Mouse (Mus musculus) midbrain, embryonic 11.5 days (tissue): ENCODE data around the gene Fam173a. TPM values are rescaled to one million over a fixed set of nuclear protein-coding genes. Genes with fewer than 3 reads are reported as not detected.
"Not testable (repeated sequence)": the region's sequence is repeated elsewhere in the genome, so short reads cannot be mapped to it uniquely, and the experiment has no call there.

Experiments used
- ATAC-seq: fragments of 200-750 bp; cut with Nextera tagmentation; 2 replicates; pipeline ENCODE4 v1.8.0; 2017; ENCODE audit warnings: moderate TSS enrichment, moderate library complexity; ENCODE audit not compliant: low FRiP score
- DNase-seq: peaks from one replicate; pipeline ENCODE4 v3.0.0; 2015; ENCODE audit warnings: low spot score; ENCODE audit errors: missing footprints
- H3K27ac ChIP-seq: fragments of 300-500 bp; sonication (generic); 2 replicates; pipeline ENCODE4 v1.5.1; 2014; ENCODE audit warnings: low read depth, low read length
- H3K27me3 ChIP-seq: fragments of 300-500 bp; sonication (generic); 2 replicates; pipeline ENCODE4 v1.6.1; 2014; ENCODE audit warnings: mild to moderate bottlenecking, low read length, moderate library complexity, mixed read lengths; ENCODE audit not compliant: control insufficient read depth, insufficient read depth
- H3K36me3 ChIP-seq: fragments of 300-500 bp; sonication (generic); 2 replicates; pipeline ENCODE4 v1.6.1; 2014; ENCODE audit warnings: mild to moderate bottlenecking, low read length, moderate library complexity, mixed read lengths; ENCODE audit not compliant: control insufficient read depth, insufficient read depth
- H3K4me1 ChIP-seq: fragments of 300-500 bp; sonication (generic); 2 replicates; pipeline ENCODE4 v1.6.1; 2014; ENCODE audit warnings: low read length; ENCODE audit not compliant: control insufficient read depth, insufficient read depth
- H3K4me2 ChIP-seq: fragments of 300-500 bp; sonication (generic); 2 replicates; pipeline ENCODE4 v1.6.1; 2014; ENCODE audit warnings: mild to moderate bottlenecking, moderate library complexity
- H3K4me3 ChIP-seq: fragments of 300-500 bp; sonication (generic); 2 replicates; pipeline ENCODE4 v1.5.1; 2014; ENCODE audit warnings: low read depth, low read length
- H3K9ac ChIP-seq: fragments of 300-500 bp; sonication (generic); 2 replicates; pipeline ENCODE4 v1.6.1; 2014; ENCODE audit warnings: low read length
- H3K9me3 ChIP-seq: fragments of 300-500 bp; sonication (generic); 2 replicates; pipeline ENCODE4 v1.6.1; 2016; ENCODE audit warnings: low read length; ENCODE audit not compliant: control insufficient read depth
- WGBS: fragments of 180-500 bp; shearing (Covaris S2); extraction: QIAGEN DNeasy Blood & Tissue Kit; methylation state at CpG from one replicate; pipeline ENCODE4 v1.1.7; 2014; 5-methylcytosine and 5-hydroxymethylcytosine counted together
- polyA plus RNA-seq: library from polyadenylated mRNA; unstranded; fragments of >200 nt; fragmentation: Nextera tagmentation; extraction: Ambion mirVana; gene quantifications from 2 replicates; pipeline ENCODE4 v1.2.1, GENCODE M21; 2014

The Fam173a gene
- polyA plus RNA-seq, 1 experiment from 2014 or later: 69.1 TPM

- Histone ChIP-seq H3K9me3 (no peaks in the 10 kb centered on the region), H3K27ac (peak overlapping the region; percentile 90), H3K36me3 (no peaks in the 10 kb centered on the region), H3K27me3 (peaks cover 2% of the 10 kb centered on the region; the same call in 1 of the 2 replicates), H3K9ac (peak overlapping the region; percentile 89; the same call in 1 of the 2 replicates), H3K4me3 (peak overlapping the region; percentile 83; the same call in 1 of the 2 replicates), H3K4me1 (peaks cover 29% of the 10 kb centered on the region), H3K4me2 (peak overlapping the region; percentile 80)
- 32% methylated on average over 5 of the region's 5 CpGs for whole genome bisulfite sequencing
- ATAC-seq (no peak), DNase-seq (no peak)
Measured at GRCm38 (mm10) chr17:25808028-25808427, 15.3 kb upstream of the Fam173a start.

GRCm38 (mm10) chr17:25807452-25807851 is 14.8 kb upstream of the Fam173a start:
- not testable (repeated sequence) for H3K4me2 ChIP-seq, H3K9ac ChIP-seq, H3K9me3 ChIP-seq, ATAC-seq, H3K27ac ChIP-seq, H3K36me3 ChIP-seq, H3K27me3 ChIP-seq, DNase-seq, H3K4me3 ChIP-seq
- H3K4me1 ChIP-seq: peaks cover 33% of the 10 kb centered on the region
- WGBS: 52% methylated on average over 2 of the region's 2 CpGs

GRCm38 (mm10) chr17:25806507-25806906 is 13.8 kb upstream of the Fam173a start:
- 87% methylated on average over 4 of the region's 4 CpGs for WGBS
- ATAC-seq (no peak), DNase-seq (no peak)
- Histone ChIP-seq H3K9ac (no peak overlapping the region), H3K4me3 (no peak overlapping the region), H3K27me3 (no peaks in the 10 kb centered on the region), H3K9me3 (no peaks in the 10 kb centered on the region), H3K36me3 (no peaks in the 10 kb centered on the region), H3K4me2 (no peak overlapping the region), H3K4me1 (peaks cover 38% of the 10 kb centered on the region), H3K27ac (no peak overlapping the region)

- peaks cover 21% of the 10 kb centered on the region for H3K4me1 ChIP-seq
- no peaks in the 10 kb centered on the region for H3K36me3 ChIP-seq
- H3K4me2 ChIP-seq: peak overlapping the region; percentile 39
- DNase-seq (peak; percentile 98), ATAC-seq (peak; percentile 94)
- H3K4me3 ChIP-seq: no peak overlapping the region; the same call in 1 of the 2 replicates
- WGBS: 11% methylated on average over 10 of the region's 10 CpGs
- H3K27ac ChIP-seq: peak overlapping the region; percentile 88
- H3K27me3 ChIP-seq: no peaks in the 10 kb centered on the region
- H3K9ac ChIP-seq: peak overlapping the region; percentile 36
- no peaks in the 10 kb centered on the region for H3K9me3 ChIP-seq
Measured at GRCm38 (mm10) chr17:25802825-25803517, 10.3 kb upstream of the Fam173a start.

- Histone ChIP-seq H3K4me3 (no peak overlapping the region), H3K9ac (no peak overlapping the region), H3K9me3 (no peaks in the 10 kb centered on the region), H3K27me3 (no peaks in the 10 kb centered on the region), H3K27ac (no peak overlapping the region), H3K36me3 (no peaks in the 10 kb centered on the region), H3K4me1 (peaks cover 30% of the 10 kb centered on the region), H3K4me2 (no peak overlapping the region)
- ATAC-seq (no peak), DNase-seq (peak; percentile 97)
- 8% methylated on average over 6 of the region's 6 CpGs for WGBS
Measured at GRCm38 (mm10) chr17:25801029-25801428, 8.3 kb upstream of the Fam173a start.

GRCm38 (mm10) chr17:25796951-25797369 is 4.3 kb upstream of the Fam173a start, which contains the start of gene Metrn:
Gene Metrn, minus strand, starts transcription at chr17:25797136.
- peak within 1 kb of the TSS; percentile 98 for H3K4me2 ChIP-seq
- ATAC-seq (peak; percentile 76), DNase-seq (peak; percentile 96)
- no peaks in the 10 kb centered on the region for H3K9me3 ChIP-seq
- H3K27ac ChIP-seq: peak within 1 kb of the TSS; percentile 75
- no peaks in the 10 kb centered on the region for H3K27me3 ChIP-seq
- peaks cover 45% of the 10 kb centered on the region for H3K4me1 ChIP-seq
- H3K36me3 ChIP-seq: no peaks in the 10 kb centered on the region
- peak within 1 kb of the TSS; percentile 87 for H3K9ac ChIP-seq
- H3K4me3 ChIP-seq: peak within 1 kb of the TSS; percentile 89
- under 1% methylated on average over 34 of the region's 35 CpGs for WGBS

GRCm38 (mm10) chr17:25796211-25796771 is 3.6 kb upstream of the Fam173a start:
- no peaks in the 10 kb centered on the region for H3K9me3 ChIP-seq
- peak overlapping the region; percentile 87 for H3K9ac ChIP-seq
- no peaks in the 10 kb centered on the region for H3K36me3 ChIP-seq
- peak; percentile 96 for DNase-seq
- under 1% methylated on average over 36 of the region's 37 CpGs for WGBS
- H3K4me3 ChIP-seq: peak overlapping the region; percentile 89
- peaks cover 49% of the 10 kb centered on the region for H3K4me1 ChIP-seq
- no peak for ATAC-seq
- H3K27ac ChIP-seq: peak overlapping the region; percentile 75
- H3K4me2 ChIP-seq: peak overlapping the region; percentile 98
- no peaks in the 10 kb centered on the region for H3K27me3 ChIP-seq

- H3K4me3 ChIP-seq: peak within 1 kb of the TSS; percentile 89
Measured at GRCm38 (mm10) chr17:25795609-25796092, 3.0 kb upstream of the Fam173a start, which contains the start of gene AC134908.4. Gene AC134908.4, minus strand, starts transcription at chr17:25795659.

GRCm38 (mm10) chr17:25794998-25795397 is 2.3 kb upstream of the Fam173a start:
- Histone ChIP-seq H3K4me2 (peak overlapping the region; percentile 98), H3K4me3 (peak overlapping the region; percentile 89), H3K36me3 (no peaks in the 10 kb centered on the region), H3K9me3 (no peaks in the 10 kb centered on the region), H3K4me1 (peaks cover 55% of the 10 kb centered on the region), H3K27me3 (no peaks in the 10 kb centered on the region), H3K27ac (peak overlapping the region; percentile 75), H3K9ac (peak overlapping the region; percentile 87)
- no peak for DNase-seq
- 51% methylated on average over 17 of the region's 17 CpGs for WGBS
- ATAC-seq: no peak

More at GRCm38 (mm10) chr17:25795609-25796092, 3.0 kb upstream of the Fam173a start, which contains the start of gene AC134908.4:
- H3K27me3 ChIP-seq: no peaks in the 10 kb centered on the region
- peak within 1 kb of the TSS; percentile 75 for H3K27ac ChIP-seq
- DNase-seq: peak; percentile 95
- H3K36me3 ChIP-seq: no peaks in the 10 kb centered on the region
- WGBS: 4% methylated on average over 6 of the region's 6 CpGs
- no peaks in the 10 kb centered on the region for H3K9me3 ChIP-seq
- peak; percentile 61 for ATAC-seq
- H3K9ac ChIP-seq: peak within 1 kb of the TSS; percentile 87
- peak within 1 kb of the TSS; percentile 98 for H3K4me2 ChIP-seq
- peaks cover 55% of the 10 kb centered on the region for H3K4me1 ChIP-seq
